Mouse (Mus musculus) left cerebral cortex, postnatal 14 days (tissue): ENCODE measurements around the gene Ankrd13d. TPM values are rescaled to one million over a fixed set of nuclear protein-coding genes. Genes with fewer than 3 reads are reported as not detected.

Source experiments
- DNase-seq, 2 experiments: peaks; one replicate each; pipeline ENCODE4 v3.0.0; 2021 to 2022; ENCODE audit warnings: low spot score in 2 of 2, mixed read lengths in 1 of 2
- intact Hi-C: fragments of 180-260 bp; cut with DNase I; formaldehyde crosslinking; loops from one replicate; pipeline ENCODE4 v1.15.1; 2025
- long read RNA-seq, 2 experiments: library from polyadenylated mRNA; stranded (forward); transcript quantifications; one replicate each; pipeline ENCODE4 v2.0.0; 2021
- total RNA-seq, 2 experiments: library from RNA; stranded (reverse); gene quantifications; 2 replicates each; pipeline ENCODE4 v1.2.3; 2021

Ankrd13d gene
- 10 to 100 TPM; 84.5 to 84.9 TPM for total RNA-seq
- long read RNA-seq, experiment 1, transcript Ankrd13d-202 (15 exons, 2,131 nt), result minor isoform, 10 of 165 reads
- long read RNA-seq, experiment 1, transcript Ankrd13d-201 (15 exons, 2,139 nt), result major isoform, 99 of 165 reads
- long read RNA-seq, experiment 1, partial matches to known transcripts, result 33 of 165 reads
- long read RNA-seq, experiment 1, other reads (novel, unspliced or antisense), result 23 of 165 reads
- long read RNA-seq, experiment 2, transcript Ankrd13d-202 (15 exons, 2,131 nt), result minor isoform, 5 of 118 reads
- long read RNA-seq, experiment 2, transcript Ankrd13d-201 (15 exons, 2,139 nt), result major isoform, 67 of 118 reads
- long read RNA-seq, experiment 2, partial matches to known transcripts, result 23 of 118 reads
- long read RNA-seq, experiment 2, other reads (novel, unspliced or antisense), result 23 of 118 reads

- peak; percentile 93 to 98 for DNase-seq
- intact Hi-C loops, result no loop called here
These were observed at the start of gene Ankrd13d for GRCm38 (mm10) chr19:4282898-4283553. Gene Ankrd13d, minus strand, starts transcription at chr19:4283137.

GRCm38 (mm10) chr19:4332653-4333052 is 49.7 kb upstream of the Ankrd13d start:
- intact Hi-C loops, result no loop called here
- DNase-seq, result peak; percentile 41 to 52

GRCm38 (mm10) chr19:4331273-4331672 is 48.3 kb upstream of the Ankrd13d start:
- intact Hi-C loops, result no loop called here

GRCm38 (mm10) chr19:4330603-4331002 is 47.7 kb upstream of the Ankrd13d start:
- intact Hi-C loops, result no loop called here
- no peak for DNase-seq

More at GRCm38 (mm10) chr19:4331273-4331672, 48.3 kb upstream of the Ankrd13d start:
- no peak for DNase-seq

GRCm38 (mm10) chr19:4328737-4329304 is 45.9 kb upstream of the Ankrd13d start:
- intact Hi-C loops, result no loop called here
- no peak for DNase-seq

- intact Hi-C loops, result no loop called here
- no peak for DNase-seq
These were observed 43.9 kb upstream of the Ankrd13d start for GRCm38 (mm10) chr19:4326881-4327280.

- intact Hi-C loops, result no loop called here
These were observed 43.2 kb upstream of the Ankrd13d start for GRCm38 (mm10) chr19:4326106-4326505.

GRCm38 (mm10) chr19:4322134-4322533 is 39.2 kb upstream of the Ankrd13d start:
- intact Hi-C loops, result no loop called here
- no peak for DNase-seq

More at GRCm38 (mm10) chr19:4326106-4326505, 43.2 kb upstream of the Ankrd13d start:
- DNase-seq, result no peak

GRCm38 (mm10) chr19:4321622-4322021 is 38.7 kb upstream of the Ankrd13d start:
- intact Hi-C loops, result no loop called here
- no peak for DNase-seq

GRCm38 (mm10) chr19:4319272-4319671 is 36.3 kb upstream of the Ankrd13d start:
- intact Hi-C loops, result no loop called here
- DNase-seq, result no peak

GRCm38 (mm10) chr19:4317181-4317580 is 34.2 kb upstream of the Ankrd13d start:
- intact Hi-C loops, result no loop called here
- no peak for DNase-seq

GRCm38 (mm10) chr19:4315223-4315944 is 32.4 kb upstream of the Ankrd13d start:
- no peak for DNase-seq
- intact Hi-C loops, result no loop called here

- DNase-seq, result peak; percentile 67 to 76
- intact Hi-C loops, result no loop called here
These were observed 26.8 kb upstream of the Ankrd13d start for GRCm38 (mm10) chr19:4309776-4310185.

- DNase-seq, result no peak
- intact Hi-C loops, result no loop called here
These were observed 26.4 kb upstream of the Ankrd13d start for GRCm38 (mm10) chr19:4309302-4309701.

GRCm38 (mm10) chr19:4306190-4306577 is 23.2 kb upstream of the Ankrd13d start, which contains the start of gene Grk2:
Gene Grk2, minus strand, starts transcription at chr19:4306222.
- intact Hi-C loops, result loop anchor here (1.0 kb wide), 1 partner anchor 48 kb away; no protein-coding TSS in a partner anchor
- peak; percentile 45 to 80 for DNase-seq

- intact Hi-C loops, result loop anchor here (1.0 kb wide), 1 partner anchor 47 kb away; no protein-coding TSS in a partner anchor
- no peak for DNase-seq
These were observed 22.7 kb upstream of the Ankrd13d start for GRCm38 (mm10) chr19:4305491-4306189.

GRCm38 (mm10) chr19:4304871-4305321 is 22.0 kb upstream of the Ankrd13d start:
- DNase-seq, result no peak

GRCm38 (mm10) chr19:4304251-4304821 is 21.4 kb upstream of the Ankrd13d start:
- no peak for DNase-seq
- intact Hi-C loops, result no loop called here

More at GRCm38 (mm10) chr19:4304871-4305321, 22.0 kb upstream of the Ankrd13d start:
- intact Hi-C loops, result no loop called here
